Mouse (Mus musculus): ENCODE measurements at regions not wholly inside any gene's neighbourhood (a gene's known extent, or its start where the extent isn't known, plus 50 kb on each side); places are given as distances from the start of the nearest gene placed in this dataset.

DNA sequence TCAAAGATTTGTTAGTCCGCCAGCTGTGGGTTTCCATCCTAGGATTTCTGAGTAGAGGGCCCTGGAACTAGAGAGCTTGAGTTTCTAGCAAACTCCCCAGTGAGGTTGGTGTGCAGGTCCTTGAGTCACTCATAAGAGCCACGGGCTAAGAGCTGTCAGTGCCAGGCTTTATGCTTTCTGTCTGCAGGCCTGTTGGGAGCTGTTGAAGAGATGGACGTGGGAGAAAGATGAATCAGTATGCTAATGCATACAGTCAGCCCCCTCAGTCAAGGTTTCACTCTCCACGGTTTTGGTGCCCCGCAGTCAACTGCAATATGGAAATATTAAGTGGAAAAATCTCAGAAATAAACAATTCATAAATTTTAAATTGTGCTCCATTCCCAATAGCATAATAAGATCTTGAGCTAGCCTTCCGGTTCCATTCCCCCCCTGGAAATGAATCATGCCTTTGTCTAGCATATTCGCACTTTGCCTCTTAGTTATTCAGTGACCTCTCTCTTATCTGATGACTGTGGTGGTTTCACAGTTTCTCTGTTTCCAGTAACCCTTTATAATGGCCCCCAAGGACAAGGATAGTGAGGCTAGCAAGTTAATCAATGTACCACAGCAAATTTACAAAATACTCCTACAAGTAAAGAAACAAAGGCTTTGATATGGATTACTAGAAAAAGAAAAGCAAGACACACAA, 199.4 kb upstream of the Eci2 start:
- DNase-seq, result no peak

DNA sequence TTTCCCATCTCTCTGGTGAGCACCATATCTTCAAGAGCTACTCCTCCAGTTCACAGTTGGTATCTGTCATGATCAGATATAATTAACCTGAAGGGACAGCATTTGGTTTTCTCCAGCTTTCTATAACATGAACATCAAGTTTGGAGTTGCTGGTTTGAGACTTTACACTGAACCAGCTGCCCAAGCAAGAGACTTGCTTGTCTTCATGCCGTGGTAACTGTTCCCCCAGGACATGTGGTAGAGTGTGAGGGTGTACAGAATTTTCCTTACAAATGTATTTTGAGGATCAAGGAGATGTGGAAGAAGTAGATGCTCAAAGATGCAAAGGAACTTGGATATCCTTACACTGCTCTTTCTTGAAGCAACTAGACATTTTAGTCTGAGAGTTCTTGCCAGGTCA, 200.0 kb upstream of the Eci2 start:
- no peak for DNase-seq

DNA sequence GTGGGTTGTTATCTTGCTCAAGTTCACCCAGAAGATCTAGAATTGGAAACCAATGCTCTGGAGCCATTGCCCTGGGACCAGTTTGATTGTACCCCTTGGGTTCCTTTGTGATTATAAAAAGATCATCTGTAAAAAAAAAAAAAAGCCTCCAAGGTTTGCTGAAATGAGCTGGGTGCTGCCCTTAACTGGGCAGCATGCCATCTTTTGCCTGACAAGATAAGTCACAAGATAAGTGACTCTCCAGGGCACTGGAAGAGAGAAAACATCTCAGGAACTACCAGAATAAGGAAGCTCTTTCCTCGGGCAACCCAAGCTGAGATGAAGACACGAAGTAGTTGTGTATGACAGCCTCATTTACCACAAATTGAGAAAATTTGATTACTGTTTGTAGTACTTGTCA, 202.7 kb upstream of the Eci2 start:
- DNase-seq, result no peak

DNA sequence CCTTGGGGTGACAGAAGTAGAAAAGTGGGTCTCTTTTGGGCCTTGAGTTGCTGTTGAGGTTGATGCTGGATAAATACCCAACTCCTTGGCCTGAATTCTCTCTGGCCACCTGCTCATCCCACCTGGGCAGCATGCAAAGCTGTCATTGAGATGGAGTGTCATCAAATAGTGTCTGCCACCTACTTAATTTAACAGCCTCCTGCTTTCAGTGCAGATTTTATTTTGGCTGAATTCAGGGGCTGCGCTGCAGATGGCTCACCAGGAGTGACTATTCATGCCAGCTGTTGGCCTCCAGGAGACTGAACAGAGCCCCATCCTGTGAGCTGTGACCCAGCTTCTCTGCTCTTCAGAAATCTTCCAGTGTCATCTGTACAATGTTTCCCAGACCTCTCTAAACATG, 206.7 kb upstream of the Eci2 start:
- peak; percentile 46 for DNase-seq

- peak; percentile 92 for DNase-seq
Observed at GRCm38 (mm10) chr13:35241443-35241842, 214.5 kb upstream of the Eci2 start.

DNA sequence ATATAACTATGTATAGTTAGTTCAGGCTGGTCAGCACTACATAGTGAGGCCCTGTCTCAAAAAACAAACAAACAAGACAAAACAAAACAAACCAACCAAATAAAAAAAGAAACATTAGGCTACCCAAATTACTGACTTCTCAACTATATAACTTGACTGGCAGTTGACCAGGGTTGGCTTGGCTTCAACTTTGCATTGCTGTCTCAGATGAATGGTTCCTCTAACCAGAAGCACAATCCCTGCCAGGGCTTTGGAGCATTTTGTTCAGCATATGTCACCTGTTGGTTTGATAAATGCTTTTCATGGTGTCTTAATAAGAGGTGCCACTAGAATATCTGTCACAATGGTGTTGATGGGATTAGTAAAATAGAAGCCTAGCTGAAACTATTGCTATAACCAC, 217.1 kb upstream of the Eci2 start:
- DNase-seq, result peak; percentile 54

DNA sequence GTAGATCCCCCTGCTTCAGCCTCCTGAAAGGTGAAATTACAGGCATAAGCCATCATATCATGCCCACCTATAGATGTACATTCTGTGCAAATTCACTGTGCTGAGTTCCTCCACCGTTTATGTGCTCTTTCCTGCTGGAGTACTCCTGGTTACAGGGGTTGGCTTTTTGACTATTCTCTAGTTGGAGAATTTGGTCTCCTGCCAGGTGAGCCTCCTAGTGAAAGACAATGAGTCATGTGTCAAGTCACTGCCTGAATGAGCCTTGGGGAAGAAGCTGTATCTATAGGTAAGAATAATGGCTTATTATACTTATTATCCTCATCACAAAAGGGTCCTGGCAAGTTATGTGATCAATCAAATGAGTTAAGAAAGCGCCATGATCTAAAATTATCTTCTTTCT, 230.5 kb upstream of the Eci2 start:
- no peak for DNase-seq

- no peak for DNase-seq
Observed at GRCm38 (mm10) chr13:35258720-35259119, 231.8 kb upstream of the Eci2 start.

- no peak for DNase-seq
Observed at GRCm38 (mm10) chr13:35283959-35284358, 257.1 kb upstream of the Eci2 start.

- no peak for DNase-seq
Observed at GRCm38 (mm10) chr13:35302088-35302487, 275.2 kb upstream of the Eci2 start.

DNA sequence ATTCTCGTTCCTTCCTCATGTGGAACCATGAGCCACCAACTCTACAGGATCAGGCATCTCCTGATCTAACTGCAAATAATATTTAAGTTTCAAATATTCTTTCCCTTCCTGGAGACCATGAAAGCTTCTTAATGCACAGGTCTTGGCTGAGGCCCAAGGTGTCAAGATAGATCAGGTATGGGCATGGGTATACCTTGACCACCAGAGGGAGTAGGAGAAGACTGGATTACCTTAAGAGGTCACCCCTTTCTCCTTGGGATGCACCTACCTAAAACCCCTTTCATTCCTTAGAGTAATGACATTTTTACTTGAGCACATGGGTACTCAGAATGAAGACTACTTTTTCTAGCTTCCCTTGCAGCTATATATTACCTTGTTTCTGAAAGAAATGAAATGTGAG, 289.9 kb upstream of the Eci2 start:
- DNase-seq, result no peak

DNA sequence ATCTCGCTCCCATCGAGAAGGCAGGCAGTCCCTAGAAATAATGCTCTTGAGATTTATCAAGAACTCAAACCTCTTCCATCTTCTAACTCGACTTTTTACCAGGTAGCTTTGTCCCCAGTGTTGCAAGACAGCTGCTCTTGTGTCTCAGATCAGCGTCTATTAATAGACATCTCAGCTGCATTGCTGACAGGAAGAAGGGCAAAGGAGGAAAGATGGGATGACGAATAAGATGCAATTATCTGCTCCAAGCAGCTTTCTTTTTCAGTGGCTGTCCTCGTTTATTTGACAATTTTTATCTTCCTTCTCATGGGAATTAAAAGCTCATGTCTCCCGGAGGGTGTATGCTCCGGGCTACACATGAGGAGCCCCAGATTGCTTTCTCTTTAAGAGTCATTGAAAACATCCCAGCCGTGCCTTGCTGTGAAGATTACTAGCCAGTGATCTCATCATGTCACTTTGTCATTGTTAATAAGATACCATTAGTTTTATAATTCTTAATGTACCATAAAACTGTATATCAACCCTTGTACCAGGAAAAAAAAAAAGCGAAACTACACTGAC, 299.9 kb upstream of the Eci2 start:
- DNase-seq, result no peak

- DNase-seq, result no peak
Observed at GRCm38 (mm10) chr13:35328320-35328719, 301.4 kb upstream of the Eci2 start.

DNA sequence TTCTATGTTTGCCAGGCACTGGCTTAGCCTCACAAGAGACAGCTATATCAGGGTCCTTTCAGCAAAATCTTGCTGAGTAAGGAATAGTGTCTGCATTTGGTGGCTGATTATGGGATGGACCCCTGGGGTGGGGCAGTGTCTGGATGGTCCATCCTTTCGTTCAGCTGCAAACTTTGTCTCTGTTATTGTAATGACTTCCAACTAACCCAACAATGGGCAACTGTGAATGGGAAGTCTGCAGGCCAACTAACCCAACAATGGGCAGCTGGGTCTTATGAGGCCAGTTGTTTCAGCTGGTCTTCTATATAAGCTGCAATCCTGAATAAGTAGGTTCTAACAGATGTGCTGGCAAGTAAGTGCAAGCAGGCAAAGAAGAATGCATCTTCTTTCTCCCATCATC, 304.0 kb upstream of the Eci2 start:
- DNase-seq, result no peak

- DNase-seq, result no peak
Observed at GRCm38 (mm10) chr13:35345507-35346129, 314.0 kb upstream of the Cdyl start.

DNA sequence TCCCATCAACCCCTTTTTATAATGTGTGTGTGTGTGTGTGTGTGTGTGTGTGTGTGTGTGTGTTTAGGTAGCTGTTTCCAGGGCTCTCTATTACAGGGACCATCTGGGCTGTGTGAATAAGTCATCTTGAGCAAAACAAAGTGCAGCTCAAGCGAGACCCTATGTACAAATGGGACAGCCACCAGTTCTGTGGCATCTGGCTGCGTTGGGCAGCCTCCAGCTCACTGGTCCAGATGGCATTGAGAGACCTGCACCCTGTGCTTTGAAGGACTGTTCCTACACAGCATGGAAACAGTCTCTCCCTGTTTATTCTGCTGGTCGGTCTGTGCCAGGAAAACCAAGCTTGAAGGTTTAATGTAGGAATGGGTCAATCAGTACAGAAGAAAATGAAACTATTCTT, 311.4 kb upstream of the Cdyl start:
- DNase-seq, result no peak

GRCm38 (mm10) chr13:35359345-35359744, 300.3 kb upstream of the Cdyl start:
- no peak for DNase-seq

DNA sequence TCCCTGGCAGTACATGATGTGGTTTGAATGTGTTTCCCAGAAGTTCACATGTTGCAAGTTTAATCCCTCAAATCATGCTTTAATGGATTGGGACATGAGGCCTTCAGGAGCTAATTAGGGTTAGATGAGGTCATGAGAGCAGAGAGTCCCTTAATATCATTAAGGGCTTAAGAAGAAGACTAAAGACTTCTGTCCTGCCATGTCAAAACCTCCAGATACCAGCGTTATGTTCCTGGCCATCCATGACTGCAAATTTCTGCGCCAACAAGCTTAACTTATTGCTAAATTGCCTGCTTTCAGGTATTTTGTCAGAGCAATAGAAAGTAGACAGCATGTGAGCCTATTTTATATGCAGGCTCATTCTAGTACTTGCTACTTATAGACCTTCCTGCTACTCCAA, 282.1 kb upstream of the Cdyl start:
- DNase-seq, result no peak

DNA sequence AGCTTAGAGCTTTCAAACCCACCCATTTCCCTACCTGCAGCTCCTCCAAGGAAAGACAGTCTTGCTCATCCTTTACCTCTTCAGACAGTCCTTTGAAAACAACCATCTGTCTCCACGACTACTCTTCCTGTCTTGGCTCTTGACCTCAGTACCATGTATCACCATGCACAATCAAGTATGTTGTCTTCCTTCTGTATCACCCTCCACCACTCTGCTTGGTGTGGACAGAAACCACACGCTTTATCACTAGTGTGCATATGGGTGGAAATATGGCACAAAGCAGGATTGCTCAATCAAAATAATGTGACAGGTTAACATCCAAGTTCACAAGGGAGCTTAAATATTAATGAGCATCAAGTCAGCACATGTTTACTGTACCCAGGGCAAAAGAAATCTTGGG, 280.1 kb upstream of the Cdyl start:
- DNase-seq, result no peak

- DNase-seq, result no peak
Observed at GRCm38 (mm10) chr13:35380224-35381009, 279.2 kb upstream of the Cdyl start.

DNA sequence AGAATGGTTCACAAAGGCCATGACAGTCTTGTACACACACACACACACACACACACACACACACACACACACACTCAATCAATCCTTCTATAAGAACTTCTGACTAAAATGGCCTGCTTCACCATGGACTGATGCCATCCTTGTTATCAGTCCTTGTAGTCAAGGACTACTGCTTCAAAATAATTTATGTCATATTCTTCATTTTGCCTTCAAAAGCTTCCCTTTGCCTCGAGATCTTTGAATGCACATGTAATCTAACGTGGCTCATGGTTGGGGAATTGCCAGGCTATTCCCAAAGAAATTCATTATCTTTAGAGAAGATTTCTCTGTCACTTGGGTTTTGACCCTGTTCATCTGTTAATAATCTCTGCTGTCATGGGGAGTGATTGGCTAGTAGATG, 278.0 kb upstream of the Cdyl start:
- no peak for DNase-seq

- peak; percentile 5 for DNase-seq
Observed at GRCm38 (mm10) chr13:35383000-35383623, 276.5 kb upstream of the Cdyl start.

GRCm38 (mm10) chr13:35383624-35384018, 276.0 kb upstream of the Cdyl start:
- no peak for DNase-seq

All from cerebellum, adult 8-10 months (tissue).